Mouse (Mus musculus) Patski (cell line): Measurements from ENCODE around the gene Gpr171. TPM values are rescaled to one million over a fixed set of nuclear protein-coding genes. Genes with fewer than 3 reads are reported as not detected.
A peak's percentile ranks its signal among the peaks of the same experiment; 100 is the strongest.
"Not testable (repeated sequence)": the region's sequence is repeated elsewhere in the genome, so short reads cannot be mapped to it uniquely, and the experiment has no call there.

Experiments
- ATAC-seq: fragments of 100-300 bp; one replicate; pipeline ENCODE4 v1.8.0; 2021
- CTCF ChIA-PET: fragments of 350-600 bp; sonication (Branson Sonifier 250); formaldehyde crosslinking; loops from one replicate; lab custom pipeline; 2022; ENCODE audit warnings: inconsistent platforms; lab: Charles Lee
- POLR2A ChIA-PET: fragments of 350-600 bp; sonication (Branson Sonifier 250); formaldehyde crosslinking; loops from one replicate; lab custom pipeline; 2022; ENCODE audit warnings: antibody characterized with exemption, inconsistent platforms; lab: Charles Lee
- DNase-seq: peaks from one replicate; pipeline ENCODE4 v3.0.0-alpha.2; 2011; ENCODE audit warnings: low read depth, low spot score
- H3K27me3 ChIP-seq: fragments of 371-371 bp; one replicate; pipeline ENCODE4 v1.5.1; 2021
- CTCF ChIP-seq: fragments of 100-300 bp; IDR thresholded peaks from one replicate; pipeline ENCODE4 v1.5.1; 2021
- in situ Hi-C: fragments of 300-500 bp; cut with MboI; formaldehyde crosslinking; loops from 3 replicates; pipeline ENCODE4 v1.11.1; 2018; ENCODE audit warnings: low pct_unique_long_range_greater_than_20kb, mixed read lengths
- polyA plus RNA-seq: library from polyadenylated mRNA; unstranded; gene quantifications from one replicate; pipeline ENCODE4 v1.2.3, GENCODE M21; 2021

Gpr171 gene
- polyA plus RNA-seq, 1 experiment from 2014 or later, result not detected

GRCm38 (mm10) chr3:59092702-59093101 is 8.9 kb downstream of the Gpr171 start:
- no peak for TF ChIP-seq CTCF
- DNase-seq, result no peak
- in situ Hi-C loops, result no loop called here
- no peak for ATAC-seq
- POLR2A ChIA-PET, result no interaction called here
- CTCF ChIA-PET, result interaction anchor here (1.5 kb wide), 2 partner anchors 10 to 28 kb away, joined by 3 read pairs; no protein-coding TSS in a partner anchor
- no peaks in the 10 kb centered on the region for H3K27me3 ChIP-seq

GRCm38 (mm10) chr3:59080919-59081318 is 20.7 kb downstream of the Gpr171 start:
- POLR2A ChIA-PET, result no interaction called here
- no peaks in the 10 kb centered on the region for H3K27me3 ChIP-seq
- DNase-seq, result no peak
- CTCF ChIA-PET, result interaction anchor here (0.8 to 1.5 kb wide), 6 partner anchors 9 to 40 kb away, joined by 3 to 9 read pairs (median 4); partner anchors contain the start of gene Gpr171
- in situ Hi-C loops, result no loop called here
- ATAC-seq, result no peak
- no peak for TF ChIP-seq CTCF

- no peaks in the 10 kb centered on the region for H3K27me3 ChIP-seq
- CTCF ChIA-PET, result interaction anchor here (0.8 to 1.5 kb wide), 7 partner anchors 10 to 46 kb away, joined by 3 to 9 read pairs (median 3); no protein-coding TSS in a partner anchor
- DNase-seq (no peak), ATAC-seq (no peak)
- no peak for TF ChIP-seq CTCF
- POLR2A ChIA-PET, result no interaction called here
- in situ Hi-C loops, result no loop called here
These were observed 21.2 kb downstream of the Gpr171 start for GRCm38 (mm10) chr3:59080293-59080916.

DNA sequence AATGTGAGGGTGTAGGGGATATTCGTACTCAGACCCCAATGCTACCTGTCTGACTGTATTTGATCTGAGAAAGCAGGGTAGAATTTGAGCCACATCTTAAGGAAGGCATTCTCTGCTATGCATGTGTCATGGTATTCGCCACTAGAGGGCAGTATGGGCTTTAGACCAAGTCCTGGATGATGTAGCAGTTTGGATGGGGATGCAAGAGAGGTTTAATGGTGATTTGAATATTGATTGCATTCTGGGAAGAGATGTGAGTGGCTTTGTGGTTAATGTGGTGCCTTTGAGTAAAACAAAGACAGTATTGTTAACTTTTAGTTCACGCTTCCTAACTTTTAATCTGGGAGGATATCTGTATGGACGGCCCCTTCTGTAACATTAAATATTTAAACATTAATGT is 22.3 kb downstream of the Gpr171 start:
- in situ Hi-C loops, result no loop called here
- DNase-seq, result peak; percentile 59
- ChIA-PET POLR2A (no interaction called here), CTCF (interaction anchor here (2.7 kb wide), 3 partner anchors 29 to 42 kb away, joined by 8 to 18 read pairs (median 9); no protein-coding TSS in a partner anchor)
- peak; percentile 76 for ATAC-seq
- TF ChIP-seq CTCF, result peak; percentile 91
- no peaks in the 10 kb centered on the region for H3K27me3 ChIP-seq

GRCm38 (mm10) chr3:59078585-59078984 is 23.0 kb downstream of the Gpr171 start:
- POLR2A ChIA-PET, result no interaction called here
- CTCF ChIA-PET, result interaction anchor here (1.3 to 2.7 kb wide), 7 partner anchors 12 to 133 kb away, joined by 4 to 18 read pairs (median 8); partner anchors contain the start of gene P2ry13
- in situ Hi-C loops, result no loop called here
- TF ChIP-seq CTCF, result no peak
- ATAC-seq (no peak), DNase-seq (no peak)
- no peaks in the 10 kb centered on the region for H3K27me3 ChIP-seq

GRCm38 (mm10) chr3:59077278-59077677 is 24.3 kb downstream of the Gpr171 start:
- CTCF ChIA-PET, result interaction anchor here (0.7 to 2.7 kb wide), 24 partner anchors 8 to 980 kb away, joined by 3 to 18 read pairs (median 4); partner anchors contain the start of genes Gpr171 and P2ry13
- DNase-seq, result peak; percentile 34
- no peaks in the 10 kb centered on the region for H3K27me3 ChIP-seq

DNA sequence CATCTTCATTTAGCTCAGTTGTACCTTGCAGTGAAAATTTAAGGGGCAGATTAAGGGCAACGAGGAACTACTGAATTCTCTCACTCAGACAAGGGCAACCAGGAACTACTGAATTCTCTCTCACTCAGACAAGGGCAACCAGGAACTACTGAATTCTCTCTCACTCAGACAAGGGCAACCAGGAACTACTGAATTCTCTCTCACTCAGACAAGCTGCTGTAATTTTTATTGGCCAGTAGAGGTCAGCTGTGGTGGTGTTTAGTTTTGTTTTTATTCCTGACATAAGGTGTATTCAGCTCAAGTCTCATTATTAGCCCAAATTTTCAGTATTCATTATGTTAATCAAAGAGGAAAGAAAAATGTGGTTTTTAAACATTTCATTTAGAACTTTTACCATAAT is 32.5 kb downstream of the Gpr171 start:
- peak; percentile 41 for TF ChIP-seq CTCF
- ATAC-seq, H3K27me3 ChIP-seq, in situ Hi-C loops, DNase-seq, POLR2A ChIA-PET: not testable (repeated sequence)
- CTCF ChIA-PET, result interaction anchor here (1.0 to 2.9 kb wide), 6 partner anchors 9 to 141 kb away, joined by 3 to 17 read pairs (median 3); partner anchors contain the start of gene P2ry13

More at GRCm38 (mm10) chr3:59077278-59077677, 24.3 kb downstream of the Gpr171 start:
- in situ Hi-C loops, result no loop called here
- peak; percentile 67 for TF ChIP-seq CTCF
- POLR2A ChIA-PET, result interaction anchor here (0.7 kb wide), 1 partner anchor 91 kb away, joined by 3 read pairs; no protein-coding TSS in a partner anchor
- no peak for ATAC-seq

DNA sequence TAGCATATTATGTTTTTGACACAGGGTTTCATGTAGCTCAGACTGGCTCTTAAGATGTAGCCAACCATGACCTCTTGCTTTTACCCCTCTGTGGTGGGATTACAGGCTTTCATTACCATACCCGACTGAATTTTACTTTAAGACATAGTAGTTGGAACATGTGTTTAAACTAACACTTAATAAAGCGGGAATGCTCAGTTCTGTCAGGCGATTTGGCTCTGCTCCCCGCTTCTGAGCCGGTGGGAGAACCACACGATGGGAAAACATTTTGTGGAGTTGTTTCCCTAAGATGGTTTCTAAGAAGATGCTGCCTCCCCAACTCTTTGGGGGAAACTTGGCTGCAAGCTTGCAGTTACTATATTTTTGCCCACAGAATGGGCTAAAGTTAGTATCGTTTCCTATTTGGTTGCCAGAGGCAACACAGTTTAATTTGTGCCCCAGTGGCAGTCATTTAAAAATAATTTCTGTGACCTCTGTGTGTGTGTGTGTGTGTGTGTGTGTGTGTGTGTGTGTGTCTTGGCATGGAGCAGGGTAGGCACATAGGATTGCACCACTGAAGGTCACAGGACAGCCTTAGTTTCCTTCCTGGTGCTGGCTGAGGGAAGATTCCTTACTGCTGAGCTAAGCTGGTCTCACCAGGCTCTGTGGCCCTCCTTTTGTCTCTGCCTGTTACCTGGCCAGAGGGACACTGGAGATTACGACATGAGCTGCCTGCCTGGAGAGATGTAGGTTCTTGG is 34.9 kb downstream of the Gpr171 start:
- in situ Hi-C loops, result no loop called here
- no peak for ATAC-seq
- CTCF ChIA-PET, result interaction anchor here (1.3 to 1.6 kb wide), 3 partner anchors 8 to 83 kb away, joined by 3 to 6 read pairs (median 5); no protein-coding TSS in a partner anchor
- no peak for TF ChIP-seq CTCF
- POLR2A ChIA-PET, result interaction anchor here (0.6 to 0.7 kb wide), 2 partner anchors 75 to 683 kb away, joined by 3 read pairs; no protein-coding TSS in a partner anchor
- no peak for DNase-seq
- no peaks in the 10 kb centered on the region for H3K27me3 ChIP-seq

DNA sequence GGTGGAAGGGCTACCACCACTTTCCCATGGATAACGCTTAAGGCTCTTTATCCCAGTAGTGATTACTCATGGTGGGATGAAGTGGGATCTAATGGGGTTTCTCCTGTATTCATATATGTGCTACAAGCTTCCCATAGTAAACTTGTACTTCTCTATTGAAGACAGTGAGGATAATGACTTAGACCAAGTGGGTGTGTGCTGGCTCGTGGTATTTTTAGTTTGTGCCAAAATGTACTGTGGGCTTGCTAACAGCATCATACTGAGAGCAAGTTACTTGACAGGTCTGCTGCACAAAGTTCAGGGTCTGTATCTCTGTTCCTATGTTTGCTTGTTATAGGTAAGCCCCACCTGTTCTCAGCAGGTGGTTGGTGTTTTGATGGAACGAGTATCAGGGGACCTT is 35.7 kb downstream of the Gpr171 start:
- ATAC-seq (no peak), DNase-seq (no peak)
- in situ Hi-C loops, result no loop called here
- POLR2A ChIA-PET, result no interaction called here
- no peaks in the 10 kb centered on the region for H3K27me3 ChIP-seq
- CTCF ChIA-PET, result interaction anchor here (1.6 kb wide), 1 partner anchor 9 kb away, joined by 6 read pairs; no protein-coding TSS in a partner anchor
- no peak for TF ChIP-seq CTCF

DNA sequence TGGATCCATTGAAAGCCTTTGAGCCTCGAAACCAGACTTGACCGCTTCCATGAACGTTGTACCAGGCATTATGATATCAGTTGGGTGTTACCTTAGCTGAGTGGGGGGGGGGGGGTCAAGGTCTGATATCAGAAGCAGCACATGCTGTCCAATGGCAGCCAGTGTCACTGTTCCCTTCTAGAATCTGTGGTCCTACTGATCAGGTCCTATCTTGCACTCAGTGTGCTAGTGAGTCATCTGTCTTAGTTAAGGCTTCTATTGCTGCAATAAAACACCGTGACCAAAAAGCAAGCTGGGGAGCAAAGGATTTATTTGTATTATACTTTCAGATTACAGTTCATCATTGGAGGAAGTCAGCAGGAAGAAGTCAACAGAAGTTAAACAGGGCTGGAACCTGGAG is 38.2 kb downstream of the Gpr171 start:
- in situ Hi-C loops, result no loop called here
- no peaks in the 10 kb centered on the region for H3K27me3 ChIP-seq
- ATAC-seq, result no peak
- no peak for DNase-seq
- ChIA-PET POLR2A (interaction anchor here (0.7 kb wide), 1 partner anchor 214 kb away, joined by 4 read pairs; no protein-coding TSS in a partner anchor), CTCF (interaction anchor here (1.2 to 10.5 kb wide), 3 partner anchors 13 to 83 kb away, joined by 3 to 123 read pairs (median 7); no protein-coding TSS in a partner anchor)
- TF ChIP-seq CTCF, result no peak
